Mouse (Mus musculus) urinary bladder, postnatal 25 days (tissue): Measurements from ENCODE around the gene Poldip3.

Experiments
- DNase-seq: peaks from one replicate; pipeline ENCODE4 v3.0.0; 2022; ENCODE audit warnings: low spot score

Poldip3 gene

DNA sequence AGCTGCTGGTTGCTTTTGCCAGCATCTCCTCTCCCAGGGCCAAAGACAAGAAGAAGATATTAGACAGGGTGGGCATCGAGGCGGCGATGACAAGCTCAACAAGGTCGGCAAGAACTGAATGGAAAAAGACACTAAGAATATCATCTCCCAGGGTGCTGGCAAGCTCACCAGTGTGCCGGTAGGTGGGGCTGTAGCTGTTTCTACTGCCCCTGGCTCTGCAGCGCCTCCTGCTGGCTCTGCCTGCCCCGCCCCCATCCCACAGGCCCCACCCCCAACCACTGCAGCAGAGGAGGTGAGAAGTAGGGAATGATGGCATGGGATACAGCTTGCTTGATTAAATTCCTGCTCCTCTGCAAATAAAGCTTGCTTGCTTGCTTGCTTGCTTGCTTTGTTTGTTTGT lies 63.3 kb downstream of the Poldip3 start:
- DNase-seq, result peak; percentile 47

GRCm38 (mm10) chr15:83084022-83084640 lies 65.1 kb downstream of the Poldip3 start:
- no peak for DNase-seq

DNA sequence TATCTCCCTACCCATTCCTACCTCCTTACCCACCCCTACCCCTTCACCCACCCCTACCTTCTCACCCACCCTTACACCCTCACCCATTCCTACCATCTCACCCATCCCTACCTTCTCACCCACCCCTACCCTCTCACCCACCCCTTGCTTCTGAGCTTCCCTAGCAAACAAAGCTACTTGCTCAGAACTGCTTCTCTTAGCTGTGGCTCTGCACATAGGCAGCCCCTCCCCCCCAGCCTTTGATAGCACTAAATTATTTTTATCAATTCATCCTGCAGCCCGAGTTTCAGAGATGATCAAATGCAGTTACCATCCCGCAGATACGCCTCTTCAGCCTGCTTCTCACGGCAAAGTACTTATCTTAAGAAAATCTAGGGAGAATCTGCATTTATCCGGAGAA lies 65.7 kb downstream of the Poldip3 start:
- no peak for DNase-seq
